Mouse (Mus musculus): ENCODE data around the gene Prss57. TPM values are rescaled to one million over a fixed set of nuclear protein-coding genes. Genes with fewer than 3 reads are reported as not detected.

Prss57 gene
- polyA plus RNA-seq, 1 experiment from 2014 or later: not detected

DNA sequence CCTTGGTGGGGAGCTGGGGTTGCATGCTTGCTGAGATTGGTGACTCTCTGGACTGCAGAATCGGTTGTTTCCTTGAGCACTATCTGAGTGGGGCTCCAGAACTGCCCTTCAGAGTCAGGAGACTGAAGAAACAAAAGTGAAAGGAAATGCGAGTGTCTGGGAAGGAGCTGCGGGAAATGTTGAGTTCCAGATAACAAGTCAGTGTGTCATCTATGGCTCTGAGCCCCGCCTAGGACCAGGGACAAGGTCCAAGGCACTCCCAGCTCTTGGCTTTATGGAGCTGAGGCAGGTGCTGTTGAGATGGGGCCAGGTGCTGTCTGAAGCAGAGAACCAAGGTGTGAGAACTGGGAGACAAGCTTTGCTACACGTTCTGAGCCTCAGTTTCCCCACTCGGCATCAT lies 33.7 kb upstream of the Prss57 start:
- Histone ChIP-seq H3K36me3 (ENCODE audit: control insufficient read depth, insufficient read depth, low read length) (no peaks in the 10 kb centered on the region), H3K4me2 (replicated peaks; ENCODE audit: low read depth, low read length) (peak overlapping the region; percentile 34; the same call in 1 of the 2 replicates), H3K27ac (ENCODE audit: low read length) (peak overlapping the region; percentile 87; the same call in 1 of the 2 replicates), H3K4me1 (ENCODE audit: control insufficient read depth, insufficient read depth, low read length) (peaks cover 7% of the 10 kb centered on the region), H3K9ac (replicated peaks; ENCODE audit: low read depth, low read length) (no peak overlapping the region), H3K27me3 (ENCODE audit: control insufficient read depth, insufficient read depth, low read length) (no peaks in the 10 kb centered on the region), H3K9me3 (ENCODE audit: control insufficient read depth, low read depth, low read length) (no peaks in the 10 kb centered on the region), H3K4me3 (ENCODE audit: low read depth, low read length) (no peak overlapping the region)
- 49% methylated on average over 6 of the region's 6 CpGs for WGBS
- peak; percentile 39; the same call in 1 of the 2 replicates for ATAC-seq (ENCODE audit: insufficient number of reproducible peaks, insufficient read depth, low FRiP score, low read depth)

DNA sequence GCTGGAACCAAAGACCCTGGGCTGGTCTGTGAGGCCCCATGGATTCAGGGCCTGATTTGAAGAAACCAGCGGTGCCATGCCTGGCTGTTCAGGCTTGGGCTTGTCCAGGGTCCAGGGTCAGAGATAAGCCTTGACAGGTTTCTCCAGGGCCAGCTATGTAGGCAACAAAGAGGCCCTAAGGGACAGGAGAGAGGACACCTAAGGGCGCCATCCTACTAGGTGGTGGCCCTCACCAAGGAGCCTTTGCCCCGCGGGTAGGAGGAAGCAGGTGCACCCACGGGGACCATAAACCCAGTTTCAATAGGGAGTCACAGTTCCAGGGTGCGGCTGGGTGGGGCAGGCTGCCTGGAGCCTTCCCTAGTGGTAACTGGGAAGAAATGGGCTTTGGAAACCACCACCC lies 32.2 kb upstream of the Prss57 start:
- no peaks in the 10 kb centered on the region for H3K27me3 ChIP-seq (ENCODE audit: control insufficient read depth, insufficient read depth, low read length)
- peak overlapping the region; percentile 4; the same call in 1 of the 2 replicates for H3K4me3 ChIP-seq (ENCODE audit: low read depth, low read length)
- H3K9ac ChIP-seq (replicated peaks; ENCODE audit: low read depth, low read length): no peak overlapping the region
- peak overlapping the region; percentile 34 for H3K4me2 ChIP-seq (replicated peaks; ENCODE audit: low read depth, low read length)
- no peak for ATAC-seq (ENCODE audit: insufficient number of reproducible peaks, insufficient read depth, low FRiP score, low read depth)
- H3K4me1 ChIP-seq (ENCODE audit: control insufficient read depth, insufficient read depth, low read length): peaks cover 7% of the 10 kb centered on the region
- H3K9me3 ChIP-seq (ENCODE audit: control insufficient read depth, low read depth, low read length): no peaks in the 10 kb centered on the region
- no peaks in the 10 kb centered on the region; the same call in 1 of the 2 replicates for H3K36me3 ChIP-seq (ENCODE audit: control insufficient read depth, insufficient read depth, low read length)
- peak overlapping the region; percentile 87 for H3K27ac ChIP-seq (ENCODE audit: low read length)
- WGBS: 62% methylated on average over 6 of the region's 6 CpGs

DNA sequence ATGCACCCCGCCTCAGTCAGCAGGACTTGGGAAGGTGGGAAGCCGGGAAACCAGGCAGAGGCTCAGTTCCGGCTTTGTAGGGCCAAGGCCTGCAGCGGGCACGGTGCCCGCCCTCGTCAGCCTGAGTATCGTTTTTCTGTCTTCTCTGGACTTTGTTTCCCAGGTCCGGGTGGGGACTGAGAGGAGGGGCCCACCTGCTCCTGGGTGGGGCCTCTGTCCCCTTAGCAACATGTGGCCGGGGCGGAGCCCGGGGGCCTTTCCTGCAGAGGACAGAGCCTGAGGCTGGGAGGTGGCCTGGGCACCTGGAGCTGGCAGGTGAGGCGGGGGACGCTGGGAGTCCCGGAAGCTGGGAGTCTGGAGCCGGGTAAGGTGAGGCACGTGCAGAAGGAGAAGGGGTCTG lies 31.6 kb upstream of the Prss57 start:
- Histone ChIP-seq H3K4me3 (ENCODE audit: low read depth, low read length) (peak overlapping the region; percentile 5; the same call in 1 of the 2 replicates), H3K27ac (ENCODE audit: low read length) (peak overlapping the region; percentile 79), H3K9ac (replicated peaks; ENCODE audit: low read depth, low read length) (no peak overlapping the region), H3K27me3 (ENCODE audit: control insufficient read depth, insufficient read depth, low read length) (no peaks in the 10 kb centered on the region), H3K9me3 (ENCODE audit: control insufficient read depth, low read depth, low read length) (no peaks in the 10 kb centered on the region), H3K36me3 (ENCODE audit: control insufficient read depth, insufficient read depth, low read length) (no peaks in the 10 kb centered on the region; the same call in 1 of the 2 replicates), H3K4me2 (replicated peaks; ENCODE audit: low read depth, low read length) (peak overlapping the region; percentile 34), H3K4me1 (ENCODE audit: control insufficient read depth, insufficient read depth, low read length) (peaks cover 7% of the 10 kb centered on the region)
- peak; percentile 85 for ATAC-seq (ENCODE audit: insufficient number of reproducible peaks, insufficient read depth, low FRiP score, low read depth)
- WGBS: 28% methylated on average over 16 of the region's 17 CpGs

DNA sequence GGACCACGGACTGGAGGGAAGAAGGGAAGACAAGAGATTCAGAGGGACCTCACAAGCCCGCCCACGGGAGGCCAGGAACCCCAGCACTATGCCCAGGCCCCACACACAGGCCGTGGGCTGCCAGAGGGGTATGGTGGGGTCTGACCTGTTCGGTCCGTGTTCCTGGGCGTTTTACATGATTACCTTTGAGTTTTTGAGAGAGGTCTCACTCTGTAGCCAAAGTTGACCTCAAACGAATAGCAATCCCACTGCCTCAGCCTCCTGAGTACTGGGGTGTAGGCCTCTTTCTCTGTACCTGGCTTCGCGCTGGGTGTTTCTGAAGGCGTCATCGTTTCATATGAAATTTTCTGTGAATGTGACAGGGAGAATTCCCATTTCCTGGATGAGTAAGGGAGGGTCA lies 31.0 kb upstream of the Prss57 start:
- peak overlapping the region; percentile 5; the same call in 1 of the 2 replicates for H3K4me3 ChIP-seq (ENCODE audit: low read depth, low read length)
- peaks cover 7% of the 10 kb centered on the region for H3K4me1 ChIP-seq (ENCODE audit: control insufficient read depth, insufficient read depth, low read length)
- WGBS: 83% methylated on average over 12 of the region's 12 CpGs
- H3K27me3 ChIP-seq (ENCODE audit: control insufficient read depth, insufficient read depth, low read length): no peaks in the 10 kb centered on the region
- H3K4me2 ChIP-seq (replicated peaks; ENCODE audit: low read depth, low read length): peak overlapping the region; percentile 34
- peak overlapping the region; percentile 79 for H3K27ac ChIP-seq (ENCODE audit: low read length)
- no peak for ATAC-seq (ENCODE audit: insufficient number of reproducible peaks, insufficient read depth, low FRiP score, low read depth)
- H3K9ac ChIP-seq (replicated peaks; ENCODE audit: low read depth, low read length): 0 out of 2 replicates have a peak overlapping the region, but pooled peaks have one; percentile 18
- no peaks in the 10 kb centered on the region; the same call in 1 of the 2 replicates for H3K36me3 ChIP-seq (ENCODE audit: control insufficient read depth, insufficient read depth, low read length)
- no peaks in the 10 kb centered on the region for H3K9me3 ChIP-seq (ENCODE audit: control insufficient read depth, low read depth, low read length)

- 60% methylated on average over 11 of the region's 11 CpGs for WGBS
- Histone ChIP-seq H3K27ac (ENCODE audit: low read length) (peak within 1 kb of the TSS; percentile 79), H3K4me2 (replicated peaks; ENCODE audit: low read depth, low read length) (peak within 1 kb of the TSS; percentile 34)
Measured at GRCm38 (mm10) chr10:79820782-79821181, 30.0 kb upstream of the Prss57 start, which contains the start of gene Misp. Gene Misp (plus strand): TSS chr10:79820989.

GRCm38 (mm10) chr10:79820277-79820676 lies 29.5 kb upstream of the Prss57 start:
- peak overlapping the region; percentile 58 for H3K27ac ChIP-seq (ENCODE audit: low read length)
- H3K4me1 ChIP-seq (ENCODE audit: control insufficient read depth, insufficient read depth, low read length): peaks cover 7% of the 10 kb centered on the region
- no peaks in the 10 kb centered on the region; the same call in 1 of the 2 replicates for H3K36me3 ChIP-seq (ENCODE audit: control insufficient read depth, insufficient read depth, low read length)
- H3K9me3 ChIP-seq (ENCODE audit: control insufficient read depth, low read depth, low read length): no peaks in the 10 kb centered on the region
- H3K9ac ChIP-seq (replicated peaks; ENCODE audit: low read depth, low read length): no peak overlapping the region
- no peak overlapping the region for H3K4me3 ChIP-seq (ENCODE audit: low read depth, low read length)
- H3K4me2 ChIP-seq (replicated peaks; ENCODE audit: low read depth, low read length): no peak overlapping the region
- no peak for ATAC-seq (ENCODE audit: insufficient number of reproducible peaks, insufficient read depth, low FRiP score, low read depth)
- H3K27me3 ChIP-seq (ENCODE audit: control insufficient read depth, insufficient read depth, low read length): no peaks in the 10 kb centered on the region
- WGBS: 77% methylated on average over 8 of the region's 8 CpGs

More at GRCm38 (mm10) chr10:79820782-79821181, 30.0 kb upstream of the Prss57 start, which contains the start of gene Misp:
- peak within 1 kb of the TSS; percentile 5; the same call in 1 of the 2 replicates for H3K4me3 ChIP-seq (ENCODE audit: low read depth, low read length)
- H3K27me3 ChIP-seq (ENCODE audit: control insufficient read depth, insufficient read depth, low read length): no peaks in the 10 kb centered on the region
- H3K4me1 ChIP-seq (ENCODE audit: control insufficient read depth, insufficient read depth, low read length): peaks cover 7% of the 10 kb centered on the region
- 0 out of 2 replicates have a peak within 1 kb of the TSS, but pooled peaks have one; percentile 18 for H3K9ac ChIP-seq (replicated peaks; ENCODE audit: low read depth, low read length)
- no peaks in the 10 kb centered on the region for H3K9me3 ChIP-seq (ENCODE audit: control insufficient read depth, low read depth, low read length)
- no peak for ATAC-seq (ENCODE audit: insufficient number of reproducible peaks, insufficient read depth, low FRiP score, low read depth)
- no peaks in the 10 kb centered on the region; the same call in 1 of the 2 replicates for H3K36me3 ChIP-seq (ENCODE audit: control insufficient read depth, insufficient read depth, low read length)

DNA sequence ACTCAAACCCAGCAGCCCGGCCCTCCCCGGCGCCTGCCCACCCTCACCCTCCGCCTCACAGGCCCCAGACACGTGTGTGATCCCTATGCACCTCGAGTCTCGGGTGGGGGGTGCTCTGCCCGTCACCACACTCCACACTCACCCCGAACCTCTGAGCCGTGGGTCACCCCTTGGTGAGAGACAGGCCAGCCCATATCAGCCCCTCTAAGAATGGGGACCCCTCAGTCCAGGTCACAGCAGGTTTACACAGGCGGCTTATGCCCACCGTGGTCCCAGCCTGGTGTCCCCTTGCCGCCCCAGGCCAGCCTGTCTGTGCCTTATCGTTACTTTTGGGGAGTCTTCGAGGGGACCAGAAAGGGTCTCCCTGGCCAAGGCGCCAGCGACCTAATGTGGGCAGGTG lies 28.8 kb upstream of the Prss57 start:
- no peak for ATAC-seq (ENCODE audit: insufficient number of reproducible peaks, insufficient read depth, low FRiP score, low read depth)
- WGBS: 90% methylated on average over 17 of the region's 17 CpGs
- peaks cover 7% of the 10 kb centered on the region; the same call in 1 of the 2 replicates for H3K4me1 ChIP-seq (ENCODE audit: control insufficient read depth, insufficient read depth, low read length)
- no peaks in the 10 kb centered on the region for H3K27me3 ChIP-seq (ENCODE audit: control insufficient read depth, insufficient read depth, low read length)
- H3K27ac ChIP-seq (ENCODE audit: low read length): no peak overlapping the region
- no peaks in the 10 kb centered on the region for H3K9me3 ChIP-seq (ENCODE audit: control insufficient read depth, low read depth, low read length)
- no peak overlapping the region for H3K4me2 ChIP-seq (replicated peaks; ENCODE audit: low read depth, low read length)
- no peak overlapping the region for H3K4me3 ChIP-seq (ENCODE audit: low read depth, low read length)
- no peaks in the 10 kb centered on the region; the same call in 1 of the 2 replicates for H3K36me3 ChIP-seq (ENCODE audit: control insufficient read depth, insufficient read depth, low read length)
- H3K9ac ChIP-seq (replicated peaks; ENCODE audit: low read depth, low read length): no peak overlapping the region

DNA sequence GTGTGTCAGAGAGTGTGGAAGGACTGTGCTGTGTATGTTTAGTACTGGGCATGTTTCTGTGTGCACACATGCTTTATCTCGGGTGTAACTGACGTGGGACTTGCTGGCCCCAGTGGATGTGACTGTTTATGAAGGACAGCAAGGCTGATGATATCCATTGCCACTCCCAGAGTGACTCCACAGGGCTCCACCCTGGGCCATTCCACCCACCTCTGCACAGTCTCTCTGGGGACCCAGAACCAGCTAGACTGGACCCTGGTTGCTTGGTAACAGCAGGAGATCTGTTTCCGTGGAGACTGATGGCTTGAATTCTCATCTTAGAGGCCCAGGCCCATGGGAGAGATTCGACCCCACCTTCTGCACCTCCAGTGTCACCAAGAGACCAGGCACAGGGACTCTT lies 27.5 kb upstream of the Prss57 start:
- no peaks in the 10 kb centered on the region for H3K9me3 ChIP-seq (ENCODE audit: control insufficient read depth, low read depth, low read length)
- H3K4me2 ChIP-seq (replicated peaks; ENCODE audit: low read depth, low read length): no peak overlapping the region
- H3K9ac ChIP-seq (replicated peaks; ENCODE audit: low read depth, low read length): no peak overlapping the region
- H3K27me3 ChIP-seq (ENCODE audit: control insufficient read depth, insufficient read depth, low read length): no peaks in the 10 kb centered on the region
- WGBS: 59% methylated on average over 4 of the region's 4 CpGs
- no peak for ATAC-seq (ENCODE audit: insufficient number of reproducible peaks, insufficient read depth, low FRiP score, low read depth)
- no peaks in the 10 kb centered on the region; the same call in 1 of the 2 replicates for H3K36me3 ChIP-seq (ENCODE audit: control insufficient read depth, insufficient read depth, low read length)
- H3K27ac ChIP-seq (ENCODE audit: low read length): no peak overlapping the region
- H3K4me1 ChIP-seq (ENCODE audit: control insufficient read depth, insufficient read depth, low read length): peaks cover 7% of the 10 kb centered on the region; the same call in 1 of the 2 replicates
- no peak overlapping the region for H3K4me3 ChIP-seq (ENCODE audit: low read depth, low read length)
